Mouse (Mus musculus) cerebellum, adult 8-10 months (tissue): ENCODE measurements around the gene C2cd3.

Experiments used
- DNase-seq: peaks from one replicate; pipeline ENCODE4 v3.0.0; 2022

The C2cd3 gene

GRCm38 (mm10) chr7:100408684-100409083 lies 36.7 kb downstream of the C2cd3 start:
- no peak for DNase-seq

- DNase-seq = no peak
These were observed 53.8 kb downstream of the C2cd3 start for GRCm38 (mm10) chr7:100425795-100426194.

GRCm38 (mm10) chr7:100429102-100429501 lies 57.1 kb downstream of the C2cd3 start:
- DNase-seq = peak; percentile 30

- no peak for DNase-seq
These were observed 57.9 kb downstream of the C2cd3 start for GRCm38 (mm10) chr7:100429911-100430310.

- no peak for DNase-seq
These were observed 59.1 kb downstream of the C2cd3 start for GRCm38 (mm10) chr7:100431103-100431502.

- no peak for DNase-seq
These were observed 61.3 kb downstream of the C2cd3 start for GRCm38 (mm10) chr7:100433295-100433694.

GRCm38 (mm10) chr7:100443728-100444127 lies 71.7 kb downstream of the C2cd3 start:
- DNase-seq = no peak

GRCm38 (mm10) chr7:100446271-100446670 lies 74.2 kb downstream of the C2cd3 start:
- no peak for DNase-seq

GRCm38 (mm10) chr7:100448530-100448929 lies 76.5 kb downstream of the C2cd3 start:
- no peak for DNase-seq

- no peak for DNase-seq
These were observed 77.0 kb downstream of the C2cd3 start for GRCm38 (mm10) chr7:100448985-100449384.

- no peak for DNase-seq
These were observed 86.1 kb downstream of the C2cd3 start for GRCm38 (mm10) chr7:100458153-100458552.

- no peak for DNase-seq
These were observed 87.8 kb downstream of the C2cd3 start for GRCm38 (mm10) chr7:100459862-100460261.

- DNase-seq = no peak
These were observed 89.7 kb downstream of the C2cd3 start for GRCm38 (mm10) chr7:100461621-100462151.

GRCm38 (mm10) chr7:100463194-100463593 lies 91.2 kb downstream of the C2cd3 start:
- DNase-seq = no peak

GRCm38 (mm10) chr7:100463757-100464156 lies 91.7 kb downstream of the C2cd3 start:
- DNase-seq = no peak

- DNase-seq = no peak
These were observed 92.2 kb downstream of the C2cd3 start for GRCm38 (mm10) chr7:100464248-100464647.

GRCm38 (mm10) chr7:100465248-100465647 lies 93.2 kb downstream of the C2cd3 start:
- no peak for DNase-seq

GRCm38 (mm10) chr7:100465656-100466309 lies 93.8 kb downstream of the C2cd3 start:
- no peak for DNase-seq

GRCm38 (mm10) chr7:100466781-100467510 lies 94.9 kb downstream of the C2cd3 start:
- DNase-seq = no peak

- no peak for DNase-seq
These were observed 96.7 kb downstream of the C2cd3 start for GRCm38 (mm10) chr7:100468761-100469160.

- no peak for DNase-seq
These were observed 97.5 kb downstream of the C2cd3 start for GRCm38 (mm10) chr7:100469502-100469901.

- DNase-seq = no peak
These were observed 98.9 kb downstream of the C2cd3 start for GRCm38 (mm10) chr7:100470796-100471406.

- no peak for DNase-seq
These were observed 99.4 kb downstream of the C2cd3 start for GRCm38 (mm10) chr7:100471407-100471797.

GRCm38 (mm10) chr7:100472777-100473176 lies 100.7 kb downstream of the C2cd3 start, which contains the start of gene Ucp3:
Ucp3 (plus strand) TSS chr7:100472990.
- no peak for DNase-seq
